Mouse (Mus musculus) CH12.LX (cell line): Measurements from ENCODE around the gene Cdyl2.

Source experiments
- CTCF ChIP-seq, 2 experiments: IDR thresholded peaks in 1 of 2; conservative IDR thresholded peaks in 1 of 2; 2 replicates each; pipeline ENCODE4 v1.5.1; 2011 to 2012; ENCODE audit warnings: low read depth in 2 of 2, low read length in 2 of 2, improper control_type of control experiment in 1 of 2, inconsistent platforms in 1 of 2, mild to moderate bottlenecking in 1 of 2, moderate library complexity in 1 of 2
- ELF1 ChIP-seq: IDR thresholded peaks from 2 replicates; pipeline ENCODE4 v1.6.1; 2014; ENCODE audit warnings: low read depth, mild to moderate bottlenecking, inconsistent platforms, low read length, improper control_type of control experiment
- EP300 ChIP-seq: IDR thresholded peaks from 2 replicates; pipeline ENCODE4 v1.6.1; 2011; ENCODE audit warnings: low read length, improper control_type of control experiment

DNA sequence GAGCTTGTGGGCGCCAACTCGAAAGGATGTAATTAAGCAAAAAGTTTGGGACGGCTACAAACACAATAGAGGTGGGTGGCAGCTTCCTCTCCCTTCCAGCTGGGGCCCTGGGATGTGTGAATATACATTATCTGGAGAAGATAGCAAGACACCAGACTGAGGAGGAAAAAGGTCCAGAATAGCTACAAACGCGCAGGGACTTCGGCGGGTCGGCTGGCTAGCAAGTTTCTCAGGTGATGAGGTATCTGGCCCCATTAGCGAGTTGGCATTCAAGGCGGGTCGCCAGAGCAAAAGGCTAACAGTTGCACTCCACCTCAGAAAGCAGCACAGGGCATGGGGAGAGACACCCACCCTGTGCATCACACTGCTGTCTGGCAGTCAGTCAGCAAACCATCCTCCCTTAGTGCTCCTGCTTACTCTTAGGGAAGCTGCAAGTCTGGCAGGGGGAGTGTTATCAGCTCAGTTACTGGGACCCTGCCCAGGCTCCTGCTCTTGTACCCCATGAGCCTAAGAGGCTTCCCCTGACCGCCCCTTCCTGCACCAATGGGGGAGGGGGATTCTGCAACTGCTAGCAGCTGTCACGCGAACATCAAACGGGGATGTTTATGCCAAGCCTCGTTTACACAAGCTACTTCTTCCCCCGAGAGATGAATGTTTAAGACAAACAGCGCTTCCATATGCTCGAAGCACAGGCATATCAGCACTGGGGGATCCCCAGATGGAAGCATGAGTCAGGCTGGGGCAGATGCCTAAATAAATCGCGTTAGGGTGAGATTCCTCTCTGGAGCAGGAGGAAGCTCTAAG lies 111.4 kb downstream of the Cdyl2 start:
- TF ChIP-seq CTCF (conservative IDR thresholded peaks at IDR 0.05 in 1 of 2, IDR thresholded peaks at IDR 0.05 in 1 of 2; ENCODE audit: low read depth in 2 of 2, low read length in 2 of 2) (no peak), ELF1 (no peak), EP300 (no peak)
